Mouse (Mus musculus): Measurements from ENCODE around the gene Trdn. TPM values are rescaled to one million over a fixed set of nuclear protein-coding genes. Genes with fewer than 3 reads are reported as not detected.

The Trdn gene
- 0.05 TPM in 1 of 2 replicates, not detected in the other for polyA plus RNA-seq (2012; rRNA removed)

DNA sequence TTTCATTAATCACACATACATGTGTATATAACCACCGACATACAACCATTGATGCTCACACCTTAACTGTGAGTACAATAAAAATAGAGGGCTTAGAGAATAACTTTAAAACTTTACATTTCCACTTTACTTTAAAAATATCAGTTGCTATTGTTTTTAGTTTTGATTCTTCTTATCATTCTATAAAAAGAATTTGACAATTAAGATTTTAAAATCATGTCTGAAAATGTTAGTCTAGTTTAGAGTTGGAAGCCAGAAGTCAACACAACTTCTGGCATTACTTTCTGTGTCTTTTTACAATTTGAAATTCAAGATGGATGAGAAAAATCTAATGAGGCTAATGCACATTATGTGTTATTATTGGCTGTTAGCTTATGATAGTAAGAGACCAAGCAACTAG is at the start of gene Trdn:
Gene Trdn, plus strand, starts transcription at position 301 of the 400 bp plus-strand sequence.
- H3K27ac ChIP-seq (ENCODE audit: insufficient read depth, low read length): no peak within 1 kb of the TSS
- 84% methylated on average over 1 of the region's 1 CpGs for WGBS
- TF ChIP-seq POLR2A (IDR thresholded peaks at IDR 0.05; ENCODE audit: borderline replicate concordance, insufficient read depth, low read length) (no peak), CTCF (IDR thresholded peaks at IDR 0.05; ENCODE audit: borderline replicate concordance, insufficient read depth, low read depth, low read length) (no peak)
- no peak within 1 kb of the TSS for H3K4me3 ChIP-seq (replicated peaks; ENCODE audit: insufficient read depth, low read depth, low read length)
- no peaks in the 10 kb centered on the region for H3K4me1 ChIP-seq (ENCODE audit: control insufficient read depth, insufficient read depth, low read length)
- no peaks in the 10 kb centered on the region for H3K27me3 ChIP-seq (ENCODE audit: control insufficient read depth, insufficient read depth, low read length)
- DNase-seq: no peak

DNA sequence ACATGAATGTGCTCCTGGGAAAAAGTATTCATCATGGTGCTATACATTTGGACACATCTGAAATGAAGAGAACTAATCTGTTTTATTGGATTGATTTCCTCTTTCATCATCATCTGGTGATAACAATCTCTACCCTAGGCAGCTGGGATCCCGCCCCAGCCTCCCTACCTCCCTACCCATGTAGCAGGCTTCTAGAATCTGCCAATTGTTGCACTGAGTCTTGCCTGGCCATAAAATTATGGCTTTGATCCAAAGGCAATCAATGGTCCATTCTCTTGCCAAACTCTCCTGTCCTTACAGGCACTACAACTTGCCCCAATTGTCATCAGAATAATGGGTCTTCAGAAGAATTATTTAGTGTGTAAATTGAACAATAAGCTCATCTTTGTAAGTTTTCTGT is 19.6 kb upstream of the Trdn start:
- Histone ChIP-seq H3K27me3 (ENCODE audit: control insufficient read depth, insufficient read depth, low read length) (no peaks in the 10 kb centered on the region), H3K27ac (ENCODE audit: insufficient read depth, low read length) (no peak overlapping the region), H3K4me1 (ENCODE audit: control insufficient read depth, insufficient read depth, low read length) (no peaks in the 10 kb centered on the region), H3K4me3 (replicated peaks; ENCODE audit: insufficient read depth, low read depth, low read length) (no peak overlapping the region)
- TF ChIP-seq POLR2A (IDR thresholded peaks at IDR 0.05; ENCODE audit: borderline replicate concordance, insufficient read depth, low read length) (no peak), CTCF (IDR thresholded peaks at IDR 0.05; ENCODE audit: borderline replicate concordance, insufficient read depth, low read depth, low read length) (no peak)
- no peak for DNase-seq
- WGBS: 52% methylated on average over 1 of the region's 1 CpGs

DNA sequence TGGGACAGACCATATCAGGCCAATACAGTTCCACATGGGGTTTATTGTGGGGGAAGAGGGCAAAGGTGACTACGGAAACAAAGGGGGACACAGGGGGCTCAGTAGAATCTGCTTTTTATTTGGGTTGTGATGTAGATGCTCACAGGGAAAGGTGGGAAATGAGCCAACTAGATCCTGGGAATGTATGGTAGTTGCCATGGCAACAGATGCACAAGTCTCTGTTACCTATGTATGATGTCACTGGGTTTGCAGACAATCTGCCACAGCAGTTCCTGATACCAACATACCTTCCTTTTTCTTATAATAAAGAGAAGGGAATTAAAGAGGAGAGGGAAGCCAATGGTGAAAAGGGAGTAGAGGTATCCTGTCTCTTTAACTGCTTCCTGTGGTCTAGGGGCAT is 14.8 kb upstream of the Trdn start:
- Histone ChIP-seq H3K27me3 (ENCODE audit: control insufficient read depth, insufficient read depth, low read length) (no peaks in the 10 kb centered on the region), H3K4me3 (replicated peaks; ENCODE audit: insufficient read depth, low read depth, low read length) (no peak overlapping the region), H3K27ac (ENCODE audit: insufficient read depth, low read length) (no peak overlapping the region), H3K4me1 (ENCODE audit: control insufficient read depth, insufficient read depth, low read length) (no peaks in the 10 kb centered on the region)
- 84% methylated on average over 1 of the region's 1 CpGs for WGBS
- DNase-seq: no peak
- TF ChIP-seq CTCF (IDR thresholded peaks at IDR 0.05; ENCODE audit: borderline replicate concordance, insufficient read depth, low read depth, low read length) (no peak), POLR2A (IDR thresholded peaks at IDR 0.05; ENCODE audit: borderline replicate concordance, insufficient read depth, low read length) (no peak)

DNA sequence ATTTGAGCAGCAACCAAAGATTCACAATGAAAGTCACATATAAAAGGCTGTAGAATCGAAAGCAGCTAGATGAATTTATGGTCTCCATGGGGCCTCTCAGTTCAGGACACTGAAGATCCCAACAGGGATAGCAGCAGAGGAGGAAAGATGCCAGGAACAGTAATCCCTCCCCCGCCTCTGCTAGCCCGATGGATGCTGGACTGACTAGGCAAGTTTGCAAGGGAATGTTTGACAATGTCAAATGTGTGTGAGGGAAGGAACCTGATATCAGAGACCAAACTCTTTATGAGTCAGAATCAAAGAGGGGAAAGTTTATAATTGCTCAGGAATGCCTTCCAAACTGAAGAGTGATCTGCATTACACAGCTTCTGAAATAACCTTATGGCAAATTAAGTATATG is 7.2 kb upstream of the Trdn start:
- TF ChIP-seq CTCF (IDR thresholded peaks at IDR 0.05; ENCODE audit: borderline replicate concordance, insufficient read depth, low read depth, low read length): no peak
- Histone ChIP-seq H3K27ac (ENCODE audit: insufficient read depth, low read length) (no peak overlapping the region), H3K27me3 (ENCODE audit: control insufficient read depth, insufficient read depth, low read length) (no peaks in the 10 kb centered on the region), H3K4me3 (replicated peaks; ENCODE audit: insufficient read depth, low read depth, low read length) (no peak overlapping the region), H3K4me1 (ENCODE audit: control insufficient read depth, insufficient read depth, low read length) (no peaks in the 10 kb centered on the region)
- WGBS: 30% methylated on average over 3 of the region's 3 CpGs
- no peak for DNase-seq

DNA sequence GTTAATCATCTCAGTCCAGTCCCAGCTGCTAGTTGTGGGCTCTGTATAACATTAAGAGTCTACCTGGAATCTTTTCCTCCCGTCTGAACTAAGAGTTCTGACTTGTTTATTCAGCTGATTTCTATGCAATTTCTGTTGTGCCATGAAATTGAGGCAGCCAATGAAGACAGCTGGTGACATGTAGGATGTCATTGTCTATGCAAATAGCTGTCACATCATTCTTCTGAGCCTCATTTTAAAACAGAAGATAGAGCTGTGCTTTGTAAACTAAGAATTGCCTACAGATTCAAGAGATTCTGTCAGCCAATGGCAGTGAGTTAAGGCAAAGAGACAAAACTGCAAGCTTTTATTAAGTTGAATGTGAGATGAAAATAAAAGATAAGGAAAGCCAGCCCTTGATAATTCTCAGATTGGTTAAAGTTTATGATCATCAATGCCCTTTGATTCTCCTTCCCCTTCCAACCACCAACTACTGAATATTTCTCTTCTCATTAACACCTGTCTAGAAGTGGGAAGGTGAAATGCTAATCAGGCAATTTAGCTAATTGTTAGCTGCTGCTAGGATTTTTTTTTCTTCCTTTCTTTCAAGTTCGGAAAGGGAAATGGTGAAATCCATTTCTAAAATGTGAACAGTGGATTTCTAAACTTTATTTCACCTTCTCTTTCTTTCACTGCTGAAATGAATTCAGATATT is 1.9 kb downstream of the Trdn start:
- DNase-seq: no peak
- TF ChIP-seq POLR2A (IDR thresholded peaks at IDR 0.05; ENCODE audit: borderline replicate concordance, insufficient read depth, low read length) (no peak), CTCF (IDR thresholded peaks at IDR 0.05; ENCODE audit: borderline replicate concordance, insufficient read depth, low read depth, low read length) (no peak)
- no peak overlapping the region for H3K4me3 ChIP-seq (replicated peaks; ENCODE audit: insufficient read depth, low read depth, low read length)
- 44% methylated on average over 2 of the region's 2 CpGs for WGBS
- H3K27ac ChIP-seq (ENCODE audit: insufficient read depth, low read length): no peak overlapping the region
- H3K4me1 ChIP-seq (ENCODE audit: control insufficient read depth, insufficient read depth, low read length): no peaks in the 10 kb centered on the region
- no peaks in the 10 kb centered on the region for H3K27me3 ChIP-seq (ENCODE audit: control insufficient read depth, insufficient read depth, low read length)

DNA sequence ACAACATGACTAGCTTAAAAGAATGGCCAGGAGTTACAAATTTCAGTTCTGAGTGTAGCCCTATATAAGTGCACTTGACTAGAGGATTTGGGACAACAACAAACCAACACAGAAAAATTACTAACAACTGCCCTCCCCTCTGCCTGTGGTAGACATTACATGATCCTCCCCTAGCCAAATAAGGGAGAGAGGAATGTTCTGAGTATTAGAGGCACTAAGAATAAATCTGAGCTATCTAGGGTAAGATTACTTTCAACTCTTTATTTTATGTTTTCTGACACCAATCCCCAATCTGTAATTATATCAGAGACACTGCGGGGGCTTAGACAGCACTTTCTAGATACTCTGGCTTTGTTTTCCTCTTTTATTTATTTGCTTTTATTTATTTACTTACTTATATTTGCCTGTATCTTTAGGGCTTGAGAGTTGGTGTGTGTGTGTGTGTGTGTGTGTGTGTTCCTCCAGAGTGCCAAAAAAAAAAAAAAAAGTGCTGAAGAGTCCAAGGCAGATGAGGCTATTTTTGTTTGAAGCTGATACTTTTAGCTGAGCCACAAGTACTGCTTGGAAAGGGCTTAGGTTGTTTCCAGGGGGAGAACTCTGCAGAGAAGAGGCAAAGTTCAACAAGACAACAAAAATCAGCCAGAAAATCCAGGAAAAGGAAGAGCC is 2.7 kb downstream of the Trdn start:
- no peak for DNase-seq
- no peaks in the 10 kb centered on the region for H3K27me3 ChIP-seq (ENCODE audit: control insufficient read depth, insufficient read depth, low read length)
- H3K4me3 ChIP-seq (replicated peaks; ENCODE audit: insufficient read depth, low read depth, low read length): no peak overlapping the region
- no peak overlapping the region for H3K27ac ChIP-seq (ENCODE audit: insufficient read depth, low read length)
- no peaks in the 10 kb centered on the region for H3K4me1 ChIP-seq (ENCODE audit: control insufficient read depth, insufficient read depth, low read length)
- WGBS: 95% methylated on average over 1 of the region's 1 CpGs
- no peak for TF ChIP-seq CTCF (IDR thresholded peaks at IDR 0.05; ENCODE audit: borderline replicate concordance, insufficient read depth, low read depth, low read length)
- no peak for TF ChIP-seq POLR2A (IDR thresholded peaks at IDR 0.05; ENCODE audit: borderline replicate concordance, insufficient read depth, low read length)

DNA sequence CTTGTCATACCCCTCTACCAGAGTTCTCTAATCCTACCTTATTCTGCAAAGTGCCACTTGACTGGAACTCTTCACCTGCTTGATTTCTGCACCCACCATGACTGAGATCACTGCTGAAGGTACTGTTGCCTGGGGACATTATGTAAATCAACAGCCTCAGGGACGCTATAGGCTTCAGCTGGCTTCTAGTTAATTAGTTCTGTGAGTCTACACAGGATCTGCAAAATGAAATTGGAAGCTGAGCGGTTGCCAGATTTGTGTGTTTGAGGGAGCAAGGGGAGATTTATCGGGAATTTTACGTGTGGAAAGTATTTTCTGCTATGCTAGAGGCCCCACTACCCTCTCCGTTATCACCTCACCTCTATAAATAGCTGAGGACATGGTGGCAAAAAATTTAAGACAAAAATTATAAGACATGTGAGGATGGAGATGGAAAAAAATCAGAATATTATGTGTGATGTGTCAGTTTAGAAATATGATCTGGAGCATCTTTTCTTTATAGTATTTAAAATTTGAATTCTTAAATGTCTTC is 3.3 kb downstream of the Trdn start:
- TF ChIP-seq POLR2A (IDR thresholded peaks at IDR 0.05; ENCODE audit: borderline replicate concordance, insufficient read depth, low read length) (no peak), CTCF (IDR thresholded peaks at IDR 0.05; ENCODE audit: borderline replicate concordance, insufficient read depth, low read depth, low read length) (no peak)
- no peak overlapping the region for H3K27ac ChIP-seq (ENCODE audit: insufficient read depth, low read length)
- no peaks in the 10 kb centered on the region for H3K4me1 ChIP-seq (ENCODE audit: control insufficient read depth, insufficient read depth, low read length)
- 60% methylated on average over 5 of the region's 5 CpGs for WGBS
- DNase-seq: no peak
- no peak overlapping the region for H3K4me3 ChIP-seq (replicated peaks; ENCODE audit: insufficient read depth, low read depth, low read length)
- H3K27me3 ChIP-seq (ENCODE audit: control insufficient read depth, insufficient read depth, low read length): no peaks in the 10 kb centered on the region

DNA sequence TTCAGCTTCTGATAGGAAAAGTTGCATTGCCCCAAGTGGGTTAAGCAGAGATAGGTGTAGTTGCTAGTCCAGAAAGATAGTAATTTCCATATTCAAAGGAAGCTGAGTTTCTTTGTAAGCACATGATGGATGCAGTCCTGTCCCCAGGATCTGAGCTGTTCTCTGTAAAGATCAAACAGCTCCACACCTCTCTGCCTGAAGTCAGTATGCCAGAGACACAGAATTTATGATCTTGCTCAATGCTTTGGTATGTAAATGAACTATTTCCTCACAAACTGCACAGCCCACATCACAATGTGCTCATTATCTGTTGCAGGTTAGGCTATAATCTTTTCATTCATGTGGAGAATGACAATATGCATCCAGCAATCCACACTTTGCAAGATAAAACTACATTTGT is 8.0 kb downstream of the Trdn start:
- no peaks in the 10 kb centered on the region for H3K27me3 ChIP-seq (ENCODE audit: control insufficient read depth, insufficient read depth, low read length)
- H3K4me1 ChIP-seq (ENCODE audit: control insufficient read depth, insufficient read depth, low read length): no peaks in the 10 kb centered on the region
- H3K27ac ChIP-seq (ENCODE audit: insufficient read depth, low read length): no peak overlapping the region
- TF ChIP-seq POLR2A (IDR thresholded peaks at IDR 0.05; ENCODE audit: borderline replicate concordance, insufficient read depth, low read length) (no peak), CTCF (IDR thresholded peaks at IDR 0.05; ENCODE audit: borderline replicate concordance, insufficient read depth, low read depth, low read length) (no peak)
- DNase-seq: no peak
- no peak overlapping the region for H3K4me3 ChIP-seq (replicated peaks; ENCODE audit: insufficient read depth, low read depth, low read length)
